Mouse (Mus musculus): Measurements from ENCODE around the gene Adra2a. TPM values are rescaled to one million over a fixed set of nuclear protein-coding genes. Genes with fewer than 3 reads are reported as not detected.

The Adra2a gene
- polyA plus RNA-seq, 1 experiment, result 0.82 TPM

GRCm38 (mm10) chr19:54087319-54087718 is 43.4 kb downstream of the Adra2a start:
- TF ChIP-seq POLR2A (IDR thresholded peaks at IDR 0.05; ENCODE audit: borderline replicate concordance, control insufficient read depth, low read depth, low read length) (no peak), CTCF (IDR thresholded peaks at IDR 0.05; ENCODE audit: control insufficient read depth, insufficient read depth, low read length) (no peak)
- no peak overlapping the region for H3K4me3 ChIP-seq (replicated peaks; ENCODE audit: control insufficient read depth, low read depth, low read length)
- no peaks in the 10 kb centered on the region for H3K4me1 ChIP-seq (ENCODE audit: control insufficient read depth, insufficient read depth, low read length)
- WGBS, result 14% methylated on average over 10 of the region's 10 CpGs
- no peak overlapping the region for H3K27ac ChIP-seq (ENCODE audit: control insufficient read depth, insufficient read depth, low read depth, low read length, poor library complexity)

- 80% methylated on average over 3 of the region's 3 CpGs for WGBS
- no peak overlapping the region for H3K27ac ChIP-seq (ENCODE audit: control insufficient read depth, insufficient read depth, low read depth, low read length, poor library complexity)
- no peak overlapping the region for H3K4me3 ChIP-seq (replicated peaks; ENCODE audit: control insufficient read depth, low read depth, low read length)
- H3K4me1 ChIP-seq (ENCODE audit: control insufficient read depth, insufficient read depth, low read length), result no peaks in the 10 kb centered on the region
- TF ChIP-seq CTCF (IDR thresholded peaks at IDR 0.05; ENCODE audit: control insufficient read depth, insufficient read depth, low read length), result no peak
- no peak for TF ChIP-seq POLR2A (IDR thresholded peaks at IDR 0.05; ENCODE audit: borderline replicate concordance, control insufficient read depth, low read depth, low read length)
These were observed 49.6 kb downstream of the Adra2a start for GRCm38 (mm10) chr19:54093599-54093998.

GRCm38 (mm10) chr19:54095716-54096115 is 51.8 kb downstream of the Adra2a start:
- Histone ChIP-seq H3K4me3 (replicated peaks; ENCODE audit: control insufficient read depth, low read depth, low read length) (no peak overlapping the region), H3K27ac (ENCODE audit: control insufficient read depth, insufficient read depth, low read depth, low read length, poor library complexity) (no peak overlapping the region), H3K4me1 (ENCODE audit: control insufficient read depth, insufficient read depth, low read length) (no peaks in the 10 kb centered on the region; the same call in 1 of the 2 replicates)
- TF ChIP-seq CTCF (IDR thresholded peaks at IDR 0.05; ENCODE audit: control insufficient read depth, insufficient read depth, low read length), result no peak
- no peak for TF ChIP-seq POLR2A (IDR thresholded peaks at IDR 0.05; ENCODE audit: borderline replicate concordance, control insufficient read depth, low read depth, low read length)
- 77% methylated on average over 5 of the region's 5 CpGs for WGBS

GRCm38 (mm10) chr19:54098367-54098766 is 54.4 kb downstream of the Adra2a start:
- Histone ChIP-seq H3K27ac (ENCODE audit: control insufficient read depth, insufficient read depth, low read depth, low read length, poor library complexity) (no peak overlapping the region), H3K4me3 (replicated peaks; ENCODE audit: control insufficient read depth, low read depth, low read length) (no peak overlapping the region), H3K4me1 (ENCODE audit: control insufficient read depth, insufficient read depth, low read length) (no peaks in the 10 kb centered on the region; the same call in 1 of the 2 replicates)
- WGBS, result 80% methylated on average over 3 of the region's 3 CpGs
- TF ChIP-seq POLR2A (IDR thresholded peaks at IDR 0.05; ENCODE audit: borderline replicate concordance, control insufficient read depth, low read depth, low read length), result no peak
- no peak for TF ChIP-seq CTCF (IDR thresholded peaks at IDR 0.05; ENCODE audit: control insufficient read depth, insufficient read depth, low read length)

Other genes with a start within 250 kb of the Adra2a start
- gene Pdcd4, start 151.9 kb upstream of the Adra2a start, polyA plus RNA-seq (2011; ENCODE audit: insufficient read depth, insufficient read length, low replicate concordance, missing spikeins), result 47.8 and 49.6 TPM in 2 replicates
- gene Shoc2, start 99.8 kb upstream of the Adra2a start, polyA plus RNA-seq (2011; ENCODE audit: insufficient read depth, insufficient read length, low replicate concordance, missing spikeins), result 11.8 and 17.4 TPM in 2 replicates
- gene Bbip1, start 99.5 kb upstream of the Adra2a start, polyA plus RNA-seq (2011; ENCODE audit: insufficient read depth, insufficient read length, low replicate concordance, missing spikeins), result 25.8 and 32.5 TPM in 2 replicates

Measured in bone marrow, adult 2 months (tissue).